Mouse (Mus musculus): ENCODE measurements at regions not wholly inside any gene's neighbourhood (a gene's known extent, or its start where the extent isn't known, plus 50 kb on each side); places are given as distances from the start of the nearest gene placed in this dataset.
A peak's percentile ranks its signal among the peaks of the same experiment; 100 is the strongest.

- no peak for DNase-seq (ENCODE audit: low spot score)
Measured at GRCm38 (mm10) chr16:78490245-78490644, 86.3 kb downstream of the D16Ertd472e start.

- DNase-seq (ENCODE audit: low spot score): no peak
Measured at GRCm38 (mm10) chr16:78489604-78490003, 86.9 kb downstream of the D16Ertd472e start.

GRCm38 (mm10) chr16:78486531-78486930 lies 90.0 kb downstream of the D16Ertd472e start:
- DNase-seq (ENCODE audit: low spot score): no peak

GRCm38 (mm10) chr16:78484319-78484718 lies 92.2 kb downstream of the D16Ertd472e start:
- DNase-seq (ENCODE audit: low spot score): no peak

GRCm38 (mm10) chr16:78481571-78481970 lies 94.9 kb downstream of the D16Ertd472e start:
- no peak for DNase-seq (ENCODE audit: low spot score)

- no peak for DNase-seq (ENCODE audit: low spot score)
Measured at GRCm38 (mm10) chr16:78481065-78481464, 95.4 kb downstream of the D16Ertd472e start.

- no peak for DNase-seq (ENCODE audit: low spot score)
Measured at GRCm38 (mm10) chr16:78480261-78480660, 96.2 kb downstream of the D16Ertd472e start.

GRCm38 (mm10) chr16:78473456-78473855 lies 96.5 kb upstream of the Btg3 start:
- no peak for DNase-seq (ENCODE audit: low spot score)

GRCm38 (mm10) chr16:78459996-78460395 lies 83.0 kb upstream of the Btg3 start:
- no peak for DNase-seq (ENCODE audit: low spot score)

- DNase-seq (ENCODE audit: low spot score): no peak
Measured at GRCm38 (mm10) chr16:78457731-78458151, 80.7 kb upstream of the Btg3 start.

- DNase-seq (ENCODE audit: low spot score): no peak
Measured at GRCm38 (mm10) chr16:78456345-78456744, 79.4 kb upstream of the Btg3 start.

- no peak for DNase-seq (ENCODE audit: low spot score)
Measured at GRCm38 (mm10) chr16:78454509-78454908, 77.5 kb upstream of the Btg3 start.

- peak; percentile 42 for DNase-seq (ENCODE audit: low spot score)
Measured at GRCm38 (mm10) chr16:78452303-78452702, 75.3 kb upstream of the Btg3 start.

- DNase-seq (ENCODE audit: low spot score): no peak
Measured at GRCm38 (mm10) chr16:78451750-78452149, 74.8 kb upstream of the Btg3 start.

GRCm38 (mm10) chr16:78451251-78451650 lies 74.3 kb upstream of the Btg3 start:
- peak; percentile 4 for DNase-seq (ENCODE audit: low spot score)

GRCm38 (mm10) chr16:78449231-78449630 lies 72.2 kb upstream of the Btg3 start:
- DNase-seq (ENCODE audit: low spot score): no peak

GRCm38 (mm10) chr16:78443262-78443661 lies 66.3 kb upstream of the Btg3 start:
- DNase-seq (ENCODE audit: low spot score): no peak

- DNase-seq (ENCODE audit: low spot score): no peak
Measured at GRCm38 (mm10) chr16:78442830-78443229, 65.8 kb upstream of the Btg3 start.

- DNase-seq (ENCODE audit: low spot score): no peak
Measured at GRCm38 (mm10) chr16:78441961-78442360, 65.0 kb upstream of the Btg3 start.

- DNase-seq (ENCODE audit: low spot score): no peak
Measured at GRCm38 (mm10) chr16:78435707-78436106, 58.7 kb upstream of the Btg3 start.

- DNase-seq (ENCODE audit: low spot score): peak; percentile 6
Measured at GRCm38 (mm10) chr16:78427470-78428041, 50.6 kb upstream of the Btg3 start.
